Mouse (Mus musculus): ENCODE measurements around the gene Sgms1.

Sgms1 gene

DNA sequence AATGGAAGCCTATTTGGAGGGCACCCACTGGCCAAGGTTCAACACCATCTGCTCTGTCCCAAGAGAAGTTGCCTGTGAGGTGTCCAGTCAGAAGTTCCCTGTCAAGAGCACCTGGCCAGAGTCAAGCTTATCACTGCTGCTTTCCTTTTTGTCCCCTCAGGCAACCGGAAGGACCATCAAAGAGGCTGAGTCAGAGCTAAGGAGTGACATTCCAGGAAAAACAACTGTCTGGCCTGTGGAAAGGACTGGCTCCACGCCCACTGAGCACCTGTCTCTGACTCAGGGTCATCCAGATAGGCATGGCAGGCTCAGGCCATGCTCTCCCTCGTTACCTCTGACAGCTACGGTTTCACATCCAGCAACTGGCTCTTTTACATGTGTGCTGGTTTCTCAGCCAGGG, 147.4 kb downstream of the Sgms1 start:
- peak; percentile 40 for DNase-seq (ENCODE audit: low spot score)

DNA sequence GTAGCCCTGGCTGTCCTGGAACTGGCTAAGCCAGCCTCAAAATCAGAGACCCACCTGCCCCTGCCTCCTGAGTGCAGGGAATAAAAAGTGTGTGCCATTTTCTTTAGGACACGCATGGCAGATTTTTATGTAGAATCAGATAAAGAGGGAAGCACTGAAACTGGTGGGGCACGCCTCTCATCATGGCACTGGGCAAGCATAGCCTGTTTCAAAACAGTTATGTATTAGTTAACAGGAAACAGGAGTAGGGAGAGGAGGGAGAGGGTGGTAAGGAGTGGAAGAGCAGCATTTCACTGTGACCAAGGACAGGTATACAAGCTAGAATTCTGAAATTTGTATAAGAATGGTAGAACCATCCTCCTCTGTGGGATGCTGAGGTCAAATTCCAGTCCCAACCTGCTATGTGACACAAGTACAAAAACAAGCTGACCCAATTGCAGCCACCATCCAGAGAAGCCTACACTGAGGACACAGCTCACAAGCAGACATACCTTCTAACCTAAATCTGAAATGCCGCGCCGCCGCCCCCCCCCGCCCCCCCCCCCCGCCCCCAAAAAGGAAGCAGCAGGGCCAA, 149.0 kb downstream of the Sgms1 start:
- no peak for DNase-seq (ENCODE audit: low spot score)

DNA sequence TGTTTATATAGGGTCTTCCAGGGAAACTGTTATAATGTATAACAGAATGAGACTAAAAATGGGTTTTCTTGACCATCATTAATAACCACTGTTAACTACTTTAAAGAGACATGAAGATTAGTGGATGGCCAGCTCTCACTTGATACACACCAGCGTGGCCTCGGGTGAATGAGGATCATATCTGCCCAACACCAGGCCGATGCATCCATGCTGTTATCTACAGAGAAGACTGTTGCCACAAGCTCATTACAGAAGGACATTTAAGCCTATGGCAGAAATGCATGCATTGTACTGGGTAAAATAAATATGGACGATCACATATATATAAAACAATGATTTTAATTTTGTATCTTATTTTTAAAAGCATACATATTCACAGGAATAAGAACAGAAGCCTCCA, 149.6 kb downstream of the Sgms1 start:
- DNase-seq (ENCODE audit: low spot score) = no peak

DNA sequence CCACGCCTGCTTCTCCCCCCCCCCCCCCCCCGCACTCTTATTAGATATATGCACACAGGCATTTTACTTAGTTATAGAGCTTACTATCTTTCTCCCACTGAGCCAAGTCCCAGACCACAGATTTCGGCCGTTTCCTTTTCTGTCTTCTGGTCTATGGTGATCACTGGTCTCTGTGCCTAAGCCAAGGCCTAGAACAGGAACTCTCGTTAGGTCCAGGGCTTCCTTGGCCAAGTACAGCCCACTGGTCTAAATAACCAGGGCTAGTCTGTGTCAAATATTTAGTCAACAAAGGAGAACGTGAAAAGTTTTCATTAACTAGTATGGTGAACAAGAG, 150.1 kb downstream of the Sgms1 start:
- DNase-seq (ENCODE audit: low spot score) = no peak

DNA sequence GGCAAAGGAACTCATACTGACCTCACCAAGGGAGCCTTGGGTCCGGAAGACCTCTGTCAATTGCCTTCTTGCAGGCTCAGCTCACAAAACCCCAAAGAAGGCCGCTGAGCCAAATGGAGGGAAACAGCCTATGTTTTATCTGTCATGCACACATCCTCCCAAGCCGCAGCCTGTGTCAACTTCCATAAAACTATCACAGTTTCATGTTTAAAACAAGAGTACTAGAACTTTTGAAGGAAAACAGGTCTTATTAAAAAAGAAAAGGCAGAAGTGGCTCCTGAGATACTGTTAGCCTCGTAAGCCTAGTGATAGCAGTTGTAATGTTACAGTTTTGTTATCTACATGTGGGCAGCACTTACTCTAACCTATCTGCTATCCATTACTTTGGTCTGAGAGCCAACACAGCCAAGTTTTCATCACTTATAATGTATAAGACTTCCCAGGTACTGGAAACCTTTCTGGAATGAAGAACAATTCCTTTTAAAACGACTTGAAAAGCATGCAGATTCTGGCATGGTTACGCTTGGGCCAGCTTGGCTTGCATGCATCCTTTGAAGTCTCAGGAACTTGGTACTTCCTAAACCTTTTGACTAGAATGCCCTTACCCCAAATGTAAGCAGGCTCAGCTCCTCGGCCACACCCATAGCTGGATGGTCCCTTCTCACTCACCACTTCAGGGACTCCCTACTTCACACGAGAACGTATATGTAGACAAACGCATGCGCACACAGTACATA, 150.6 kb downstream of the Sgms1 start:
- no peak for DNase-seq (ENCODE audit: low spot score)

DNA sequence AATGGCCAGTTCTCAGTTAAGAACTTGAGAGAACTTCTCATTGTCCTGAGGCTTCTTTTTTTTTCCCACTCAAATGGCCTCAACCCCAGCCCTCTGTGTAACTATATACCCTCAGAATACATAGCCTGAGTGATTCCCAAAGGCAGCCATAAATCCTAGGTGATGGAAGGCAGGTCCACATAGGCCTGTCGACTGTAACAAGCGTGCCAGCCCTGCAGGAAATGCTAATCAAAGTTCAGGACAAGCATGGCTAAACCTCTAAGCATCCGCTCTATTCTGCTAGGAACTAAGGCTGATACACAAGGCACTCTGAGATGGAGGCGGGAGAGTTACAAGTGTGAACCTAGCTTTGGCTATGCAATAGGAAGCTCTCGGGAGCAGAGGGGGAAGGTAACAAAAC, 151.8 kb downstream of the Sgms1 start:
- no peak for DNase-seq (ENCODE audit: low spot score)

DNA sequence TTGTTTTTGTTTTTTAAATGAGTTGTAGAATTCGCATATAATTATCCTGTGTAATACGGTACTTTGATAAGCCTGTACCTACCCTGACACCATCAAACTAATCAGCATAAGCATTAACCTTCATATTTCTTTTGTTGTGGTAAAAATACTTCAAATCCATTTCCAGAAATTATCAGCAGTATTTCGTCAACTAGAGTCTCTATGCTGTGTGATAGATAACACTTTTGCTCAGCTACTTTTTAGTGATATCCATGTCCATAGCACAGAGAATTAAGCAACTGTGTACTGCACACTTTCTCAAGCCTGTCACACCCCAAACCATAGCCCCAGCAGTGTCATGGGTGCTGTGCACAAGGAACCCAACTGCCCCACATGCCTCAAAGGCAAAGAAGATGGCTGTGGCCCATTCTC, 152.3 kb downstream of the Sgms1 start:
- DNase-seq (ENCODE audit: low spot score) = no peak

DNA sequence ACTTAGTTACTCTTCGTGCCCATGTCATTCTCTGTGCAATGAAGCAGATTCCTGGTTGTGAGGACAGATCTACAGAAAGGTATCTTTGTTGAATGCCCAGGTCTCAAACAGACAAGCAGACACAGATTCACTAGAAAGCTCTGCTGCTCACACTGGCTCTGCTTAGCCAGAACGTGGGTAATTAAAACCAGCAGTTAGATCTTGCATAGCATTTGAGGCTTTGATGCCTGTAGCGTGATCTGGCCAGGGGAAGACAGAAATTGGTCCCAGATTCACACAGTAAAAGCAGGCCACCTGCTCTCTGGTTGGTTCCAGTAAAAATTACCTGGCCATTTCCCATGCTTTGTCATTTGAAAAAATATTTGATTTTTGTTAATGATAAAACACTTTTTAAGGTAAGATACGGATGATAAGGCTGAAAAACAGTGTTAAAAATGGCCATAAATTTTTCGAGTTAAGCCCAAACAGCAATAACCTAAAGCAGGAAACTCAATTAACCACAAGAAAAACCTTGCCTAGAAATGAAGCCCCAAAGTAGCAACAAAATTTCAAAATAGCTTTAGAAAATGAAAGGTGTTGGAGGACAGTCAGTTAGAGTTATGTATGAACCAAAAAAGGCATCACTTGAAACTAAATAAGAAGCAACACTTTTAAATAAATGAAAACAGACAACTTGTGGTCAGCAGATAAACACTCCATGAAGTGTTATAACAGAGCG, 154.6 kb downstream of the Sgms1 start:
- no peak for DNase-seq (ENCODE audit: low spot score)

DNA sequence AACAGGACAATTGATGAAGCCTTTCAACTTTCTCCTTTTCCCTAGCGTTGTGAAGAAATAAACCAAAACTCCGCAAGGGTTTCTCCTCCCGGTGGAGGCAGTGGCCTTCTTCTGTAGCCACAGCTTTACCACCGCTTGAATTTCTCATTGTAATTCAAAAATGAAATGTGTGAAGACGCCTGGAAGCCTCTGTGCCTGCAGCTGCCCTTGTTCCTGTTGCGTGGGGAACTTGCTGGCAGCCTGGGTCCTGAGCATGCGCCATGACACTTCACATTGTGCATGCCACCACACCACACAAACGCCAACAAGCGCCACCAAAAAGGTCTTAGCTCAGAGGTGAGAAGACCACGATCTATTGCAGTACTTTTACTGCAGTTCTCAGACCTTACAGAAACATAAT, 158.2 kb downstream of the Sgms1 start:
- no peak for DNase-seq (ENCODE audit: low spot score)

DNA sequence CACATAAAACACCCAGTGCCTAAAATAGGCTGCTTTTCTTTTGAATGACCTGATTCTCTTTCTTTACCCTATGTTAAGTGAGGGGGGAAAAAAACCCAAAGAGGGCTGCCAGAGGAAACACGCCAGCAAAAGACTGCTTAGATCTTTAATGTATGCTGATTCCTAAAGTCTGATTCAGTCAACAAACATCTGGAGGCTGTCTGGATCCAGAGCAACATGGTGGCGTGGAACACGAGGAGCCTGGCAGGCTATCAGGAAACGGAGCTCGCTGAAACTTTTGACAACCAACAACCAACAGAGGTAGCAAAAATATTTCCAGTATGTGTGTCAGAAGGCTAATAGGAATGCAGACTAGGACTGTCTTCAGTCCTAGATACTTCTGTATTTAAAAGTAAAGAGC, 158.7 kb downstream of the Sgms1 start:
- no peak for DNase-seq (ENCODE audit: low spot score)

DNA sequence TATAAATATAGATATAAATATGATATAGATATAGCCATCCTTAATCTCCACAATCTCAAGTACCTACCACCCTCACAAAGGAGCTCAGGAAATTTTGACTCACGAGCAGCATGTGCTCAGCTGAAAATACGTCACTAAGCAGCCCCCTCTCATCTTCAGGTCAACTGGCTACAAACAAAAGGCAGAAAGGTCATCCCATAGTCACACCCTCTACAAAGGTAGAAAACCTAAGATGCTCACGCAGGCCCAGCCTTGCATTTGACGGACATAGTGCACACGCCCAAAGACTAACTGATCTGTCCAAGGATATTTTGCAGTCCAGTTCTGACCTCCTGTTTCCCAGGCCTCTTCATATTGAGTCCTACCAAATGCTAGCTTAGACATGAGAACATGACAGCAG, 159.2 kb downstream of the Sgms1 start:
- no peak for DNase-seq (ENCODE audit: low spot score)

DNA sequence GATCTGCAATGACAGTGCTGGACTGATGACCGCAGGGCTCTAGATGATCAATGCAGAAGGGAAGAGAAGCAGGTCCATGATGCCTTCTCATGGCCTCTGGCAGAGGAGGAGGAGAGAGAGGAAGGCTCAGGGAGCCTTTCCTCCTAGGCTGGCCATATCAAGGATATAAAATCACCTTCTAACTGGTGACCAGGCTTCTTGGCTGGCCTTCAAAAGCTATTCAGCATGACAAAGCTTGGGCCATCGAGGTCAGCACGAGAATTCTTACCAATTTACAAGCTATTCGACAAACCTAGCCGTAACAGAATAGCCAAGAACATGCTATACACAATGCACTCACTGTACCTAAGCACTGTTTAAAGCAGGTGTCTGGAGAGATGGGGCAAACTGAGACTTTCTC, 159.7 kb downstream of the Sgms1 start:
- no peak for DNase-seq (ENCODE audit: low spot score)

DNA sequence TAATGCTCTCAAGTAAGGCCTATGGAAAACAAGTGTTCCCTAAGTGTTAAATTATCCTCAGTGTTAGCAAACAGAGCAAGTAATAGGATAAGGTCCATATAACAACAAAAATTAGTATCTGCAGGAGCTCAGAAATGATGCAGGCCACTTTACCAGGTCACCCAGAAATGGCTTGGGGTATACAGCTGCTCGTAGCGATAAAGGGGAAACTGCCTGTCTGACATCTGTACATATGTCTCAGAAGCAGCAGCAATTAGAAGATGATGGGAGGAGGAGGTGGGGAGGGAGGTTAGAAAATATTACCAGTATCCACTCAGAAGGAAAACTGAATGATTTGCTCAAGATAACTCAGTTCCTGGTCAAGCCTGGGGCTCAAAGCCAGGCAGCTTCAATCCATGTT, 162.3 kb downstream of the Sgms1 start:
- DNase-seq (ENCODE audit: low spot score) = no peak

DNA sequence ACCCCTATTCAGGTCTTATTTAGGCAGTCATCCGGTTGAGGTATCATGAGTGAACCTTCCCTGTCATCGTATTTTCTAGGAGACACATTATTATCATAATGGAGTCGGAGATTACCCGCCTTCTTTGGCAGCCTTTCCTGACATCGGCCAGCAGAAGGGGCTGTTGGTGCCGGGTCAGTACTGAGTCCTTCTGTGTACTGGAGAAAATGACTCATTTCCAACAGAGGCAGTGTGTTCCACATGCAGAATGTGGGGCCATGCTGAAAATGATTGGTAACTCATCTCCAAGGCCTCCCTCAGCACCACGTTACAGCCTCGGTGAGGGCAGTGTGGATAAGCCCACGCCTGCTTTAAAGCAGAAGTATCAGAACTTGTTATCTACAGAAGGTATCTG, 164.4 kb downstream of the Sgms1 start:
- DNase-seq (ENCODE audit: low spot score) = no peak

DNA sequence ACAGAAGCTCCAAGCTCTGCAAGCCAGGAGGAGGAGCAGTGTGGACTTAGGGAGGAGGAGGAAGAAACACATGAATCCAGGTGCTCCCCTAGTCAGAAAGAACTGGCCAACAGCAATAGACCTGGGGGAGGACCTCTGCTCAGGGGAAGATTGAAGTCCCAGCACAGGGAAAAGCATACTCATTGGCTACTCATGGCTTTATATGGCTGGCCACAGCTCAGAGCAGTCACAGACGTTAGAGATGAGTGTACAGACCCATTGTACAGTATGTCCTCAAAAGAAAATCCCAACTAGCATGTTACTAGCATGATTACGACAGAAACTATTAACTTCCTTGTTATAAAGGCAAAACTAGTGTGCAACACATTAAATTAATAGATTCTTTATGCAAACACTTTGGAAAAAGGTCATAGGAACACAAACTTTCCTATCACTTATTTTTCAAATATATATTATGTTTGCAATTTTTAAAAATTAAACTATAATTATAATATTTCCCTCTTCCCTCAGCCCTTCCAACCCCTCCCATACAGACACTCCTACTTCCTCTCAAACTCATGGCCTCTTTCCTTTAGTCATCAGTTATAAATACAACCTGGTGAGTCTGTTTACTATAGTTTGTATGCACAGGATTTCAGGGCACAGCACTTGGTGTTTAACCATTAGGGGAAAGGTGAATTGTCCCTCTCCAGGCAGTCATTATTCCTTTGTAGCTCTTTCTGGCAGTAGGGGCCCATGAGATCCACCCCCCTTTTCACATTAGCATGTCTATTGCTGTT, 165.0 kb downstream of the Sgms1 start:
- no peak for DNase-seq (ENCODE audit: low spot score)

DNA sequence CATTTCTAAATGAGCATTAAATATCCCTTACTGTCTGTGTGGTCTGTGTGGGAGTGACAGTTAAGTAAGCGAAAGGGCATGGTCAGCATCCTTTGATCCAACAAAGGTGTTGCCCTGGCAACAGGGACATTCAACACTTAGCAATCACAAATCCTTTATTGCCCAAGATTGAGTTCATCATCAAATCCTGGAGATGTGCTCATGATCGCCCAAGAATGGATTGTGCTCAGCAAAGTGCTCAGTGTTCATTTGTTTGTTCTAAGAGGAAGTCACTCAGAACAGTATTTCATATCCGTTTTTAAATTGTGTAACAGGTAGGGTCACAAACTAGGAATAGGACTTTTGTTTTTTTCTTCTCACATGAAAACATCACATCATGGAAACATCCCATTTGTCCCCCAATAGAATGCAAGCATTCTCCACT, 165.8 kb downstream of the Sgms1 start:
- DNase-seq (ENCODE audit: low spot score) = no peak

DNA sequence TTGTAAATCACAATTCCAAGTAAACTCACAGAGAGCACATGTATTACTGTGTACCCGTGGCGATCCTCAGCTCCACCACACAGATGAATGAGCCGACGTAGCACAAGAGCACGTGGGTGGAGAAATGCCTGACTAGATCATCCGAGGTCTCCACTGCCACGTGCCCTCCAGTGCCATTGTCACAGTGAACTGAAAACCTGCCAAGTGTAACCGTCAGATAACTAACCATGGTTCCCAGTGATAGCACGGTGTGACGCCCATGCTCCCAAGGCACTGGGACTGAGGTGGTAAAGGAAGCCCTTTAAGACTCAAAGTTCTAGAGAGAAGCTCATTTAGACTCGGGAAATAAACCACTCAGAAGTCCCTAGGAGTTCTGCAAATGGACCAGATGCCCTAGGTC, 167.4 kb downstream of the Sgms1 start:
- DNase-seq (ENCODE audit: low spot score) = no peak

DNA sequence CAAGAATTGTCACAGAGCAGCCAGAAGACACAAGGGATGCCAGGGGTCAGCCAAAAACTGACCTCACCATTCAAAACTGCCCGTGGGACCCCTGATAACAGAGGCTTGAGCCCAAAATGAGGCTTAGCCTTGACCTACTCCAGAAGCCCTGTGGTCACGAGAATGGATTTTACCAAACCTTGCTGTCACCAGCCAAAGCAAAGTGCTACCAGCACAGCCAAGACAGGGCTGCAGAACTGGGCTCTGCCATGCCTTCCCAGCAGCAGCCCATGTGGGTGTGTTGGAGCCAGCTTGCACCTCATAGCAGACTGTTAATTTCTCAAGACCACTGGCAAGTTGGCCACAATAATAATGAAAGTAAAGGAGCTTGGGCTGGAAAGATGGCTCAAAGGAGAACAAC, 168.5 kb downstream of the Sgms1 start:
- DNase-seq (ENCODE audit: low spot score) = no peak

DNA sequence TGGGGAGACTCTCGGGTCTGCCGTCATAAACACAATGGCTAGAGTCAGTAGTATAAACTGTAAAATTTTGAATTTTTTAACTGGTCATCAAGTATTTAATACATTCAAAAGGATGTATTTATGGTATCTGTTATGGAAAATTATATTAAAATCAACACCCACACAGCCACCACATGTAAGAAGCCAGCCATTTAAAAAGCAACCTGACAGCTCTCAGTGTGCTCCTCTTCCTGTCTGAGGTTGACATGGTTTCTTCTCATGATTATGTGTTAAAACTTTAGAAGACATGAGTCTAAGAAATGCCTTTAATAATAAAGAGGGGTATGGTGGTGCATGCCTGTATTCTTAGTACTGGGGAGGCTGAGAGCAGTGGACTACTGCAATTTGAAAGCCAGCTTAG, 172.8 kb downstream of the Sgms1 start:
- DNase-seq (ENCODE audit: low spot score) = no peak

DNA sequence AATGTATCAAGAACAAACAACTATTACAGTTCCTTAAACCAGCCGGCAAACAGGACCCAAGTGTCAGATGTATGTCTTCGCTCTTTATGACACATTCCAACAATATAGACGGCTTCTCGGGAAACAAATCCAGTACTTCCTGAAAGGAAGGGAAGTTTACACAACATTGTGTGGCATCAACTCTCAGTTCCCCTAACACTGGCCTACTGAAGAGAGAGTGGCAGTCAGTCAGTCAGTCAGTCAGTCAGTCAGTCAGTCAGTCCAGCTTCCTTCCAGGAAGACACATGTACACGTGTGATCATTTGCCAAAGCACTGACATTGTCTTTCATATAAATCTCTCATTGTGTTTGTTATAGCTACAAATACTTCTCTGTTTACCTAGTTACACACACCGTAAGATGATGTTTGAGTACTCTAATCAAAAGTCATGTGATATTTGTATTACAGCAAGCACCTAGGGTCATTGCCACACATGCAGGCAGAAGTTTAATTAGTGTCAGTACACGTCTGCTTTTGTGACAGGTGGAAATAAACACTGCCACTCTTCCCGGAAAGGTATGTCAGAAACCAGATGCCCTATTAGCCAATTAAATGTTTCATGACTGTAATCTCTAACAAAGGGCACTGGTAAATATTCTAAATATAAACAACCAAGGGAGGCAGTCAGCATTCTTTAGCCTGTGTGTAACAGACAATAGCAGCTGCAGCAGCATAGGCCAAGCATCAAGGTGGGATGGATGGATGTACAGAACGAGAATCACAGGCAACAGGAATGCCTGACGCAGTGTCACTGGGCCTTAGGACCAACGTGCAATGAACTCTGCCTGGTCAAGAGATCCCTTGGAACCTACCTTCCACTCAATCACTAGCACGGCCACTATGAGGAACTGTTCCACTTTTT, 174.4 kb downstream of the Sgms1 start:
- no peak for DNase-seq (ENCODE audit: low spot score)

DNA sequence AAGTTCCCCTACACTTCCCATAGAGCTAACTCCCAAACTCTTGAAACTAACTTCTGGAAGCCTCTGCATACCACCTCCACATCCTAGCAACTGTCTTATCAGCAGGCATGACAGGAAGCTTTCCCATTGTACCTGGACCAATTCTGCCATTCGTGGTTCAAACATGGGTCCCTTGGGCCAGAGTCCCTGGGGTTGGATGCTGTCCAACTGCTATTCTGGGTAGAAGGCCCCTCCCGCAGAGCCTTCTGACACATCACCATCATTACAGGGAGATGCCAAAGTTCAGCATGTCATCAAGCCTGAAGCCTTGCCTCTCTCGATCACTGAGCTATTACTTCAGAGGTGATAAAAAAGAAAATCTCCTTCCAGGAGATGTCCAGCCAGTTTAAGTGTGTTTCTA, 175.9 kb downstream of the Sgms1 start:
- no peak for DNase-seq (ENCODE audit: low spot score)

DNA sequence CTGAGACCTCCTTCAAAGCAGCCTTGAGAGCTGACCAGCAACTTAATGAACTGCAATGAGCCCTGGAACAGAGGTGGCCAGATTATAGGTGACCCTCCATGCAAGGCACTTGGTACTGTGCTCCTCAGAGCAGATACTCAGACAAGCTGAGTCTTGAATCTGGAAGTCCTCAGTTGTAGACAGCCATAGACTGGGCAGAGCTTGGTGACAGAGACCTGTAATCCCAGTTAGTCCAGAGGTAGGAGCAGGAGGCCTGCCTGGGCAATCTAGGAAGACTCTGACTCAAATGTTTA, 178.3 kb downstream of the Sgms1 start:
- no peak for DNase-seq (ENCODE audit: low spot score)

Data from urinary bladder, postnatal 14 days (tissue).